Mouse (Mus musculus) neural tube, embryonic 11.5 days (tissue): Measurements from ENCODE around the gene Auts2. TPM values are rescaled to one million over a fixed set of nuclear protein-coding genes. Genes with fewer than 3 reads are reported as not detected.

Source experiments
- ATAC-seq: fragments of 200-750 bp; cut with Nextera tagmentation; 2 replicates; pipeline ENCODE4 v1.8.0; 2017; ENCODE audit warnings: moderate number of reproducible peaks, mild to moderate bottlenecking, moderate TSS enrichment, moderate library complexity; ENCODE audit not compliant: insufficient read depth, low FRiP score, low TSS enrichment
- DNase-seq: peaks from one replicate; pipeline ENCODE4 v3.0.0-alpha.2; 2015; ENCODE audit warnings: low spot score
- H3K27ac ChIP-seq: fragments of 300-500 bp; sonication (generic); 2 replicates; pipeline ENCODE4 v1.5.1; 2014; ENCODE audit warnings: low read depth, mild to moderate bottlenecking, low read length
- H3K27me3 ChIP-seq: fragments of 300-500 bp; sonication (generic); 2 replicates; pipeline ENCODE4 v1.6.1; 2014; ENCODE audit warnings: mild to moderate bottlenecking, low read length, mixed read lengths; ENCODE audit not compliant: control insufficient read depth, insufficient read depth
- H3K36me3 ChIP-seq: fragments of 300-500 bp; sonication (generic); 2 replicates; pipeline ENCODE4 v1.6.1; 2014; ENCODE audit warnings: mild to moderate bottlenecking, low read length, moderate library complexity, mixed read lengths; ENCODE audit not compliant: control insufficient read depth, insufficient read depth
- H3K4me1 ChIP-seq: fragments of 300-500 bp; sonication (generic); 2 replicates; pipeline ENCODE4 v1.6.1; 2014; ENCODE audit warnings: low read length, mixed read lengths; ENCODE audit not compliant: control insufficient read depth, insufficient read depth
- H3K4me2 ChIP-seq: fragments of 300-500 bp; sonication (generic); 2 replicates; pipeline ENCODE4 v1.6.1; 2014; ENCODE audit warnings: low read depth, mild to moderate bottlenecking, moderate library complexity
- H3K4me3 ChIP-seq: fragments of 300-500 bp; sonication (generic); 2 replicates; pipeline ENCODE4 v1.5.1; 2014; ENCODE audit warnings: low read depth, low read length
- H3K9ac ChIP-seq: fragments of 300-500 bp; sonication (generic); 2 replicates; pipeline ENCODE4 v1.6.1; 2014; ENCODE audit warnings: mild to moderate bottlenecking, low read length
- H3K9me3 ChIP-seq: fragments of 300-500 bp; sonication (generic); 2 replicates; pipeline ENCODE4 v1.6.1; 2016; ENCODE audit warnings: low read length; ENCODE audit not compliant: control insufficient read depth
- WGBS: fragments of 180-500 bp; shearing (Covaris S2); extraction: QIAGEN DNeasy Blood & Tissue Kit; methylation state at CpG from one replicate; pipeline ENCODE4 v1.1.7; 2014; 5-methylcytosine and 5-hydroxymethylcytosine counted together
- polyA plus RNA-seq: library from polyadenylated mRNA; unstranded; fragments of >200 nt; fragmentation: Nextera tagmentation; extraction: Ambion mirVana; gene quantifications from 2 replicates; pipeline ENCODE4 v1.2.1, GENCODE M21; 2014

The Auts2 gene
- polyA plus RNA-seq, 1 experiment from 2014 or later: 45.0 TPM

GRCm38 (mm10) chr5:132399486-132399885 lies 143.7 kb downstream of the Auts2 start:
- Histone ChIP-seq H3K4me2 (no peak overlapping the region), H3K4me1 (peaks cover 21% of the 10 kb centered on the region), H3K9ac (no peak overlapping the region), H3K9me3 (no peaks in the 10 kb centered on the region), H3K36me3 (no peaks in the 10 kb centered on the region), H3K27me3 (no peaks in the 10 kb centered on the region), H3K27ac (no peak overlapping the region), H3K4me3 (no peak overlapping the region)
- ATAC-seq: no peak
- DNase-seq: no peak
- WGBS: 40% methylated on average over 4 of the region's 4 CpGs

- WGBS: 94% methylated on average over 3 of the region's 3 CpGs
- Histone ChIP-seq H3K9me3 (no peaks in the 10 kb centered on the region), H3K27me3 (no peaks in the 10 kb centered on the region), H3K27ac (no peak overlapping the region), H3K4me1 (peaks cover 15% of the 10 kb centered on the region; the same call in 1 of the 2 replicates), H3K4me2 (no peak overlapping the region), H3K9ac (no peak overlapping the region), H3K36me3 (no peaks in the 10 kb centered on the region), H3K4me3 (no peak overlapping the region)
- DNase-seq (no peak), ATAC-seq (no peak)
These were observed 147.2 kb downstream of the Auts2 start for GRCm38 (mm10) chr5:132395922-132396321.

DNA sequence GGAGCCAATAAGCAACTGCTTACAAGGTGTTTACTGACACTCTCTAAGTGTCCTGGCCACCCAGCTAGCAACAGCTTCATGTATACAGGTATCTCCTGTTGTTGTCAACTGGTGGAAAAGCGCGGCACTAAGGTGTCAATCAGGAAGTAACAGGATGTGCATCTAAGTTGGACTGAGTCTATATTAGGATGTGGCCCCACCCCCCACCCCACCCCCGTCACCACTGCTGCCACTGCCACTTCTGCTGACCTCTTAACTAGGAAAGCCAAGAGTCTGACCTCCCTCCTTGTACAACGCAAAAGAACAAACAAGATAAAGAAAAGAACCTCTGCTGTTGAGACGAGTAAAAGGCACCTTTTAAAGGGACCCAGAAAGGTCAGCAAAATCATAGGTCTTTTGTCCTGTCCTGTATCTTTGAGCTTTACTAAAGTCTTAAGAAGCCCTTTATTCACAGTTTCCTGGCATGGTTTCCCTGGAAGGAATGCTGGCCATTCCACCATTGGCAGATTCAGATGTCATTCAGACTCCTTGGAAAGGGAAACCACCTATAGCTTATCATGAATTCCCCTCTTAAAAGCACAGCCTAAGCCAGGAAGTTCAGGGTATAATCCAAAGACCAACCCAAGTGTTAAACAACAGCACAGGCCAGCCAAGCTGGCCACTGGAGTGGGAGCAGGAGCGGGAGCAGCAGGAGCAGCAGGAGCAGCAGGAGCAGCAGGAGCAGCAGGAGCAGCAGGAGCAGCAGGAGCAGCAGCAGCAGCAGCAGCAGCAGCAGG lies 148.2 kb downstream of the Auts2 start:
- H3K9ac ChIP-seq: no peak overlapping the region
- WGBS: 59% methylated on average over 6 of the region's 6 CpGs
- no peak overlapping the region for H3K4me3 ChIP-seq
- peaks cover 12% of the 10 kb centered on the region; the same call in 1 of the 2 replicates for H3K4me1 ChIP-seq
- DNase-seq (no peak), ATAC-seq (no peak)
- H3K4me2 ChIP-seq: no peak overlapping the region
- H3K27me3 ChIP-seq: no peaks in the 10 kb centered on the region
- no peak overlapping the region for H3K27ac ChIP-seq
- H3K9me3 ChIP-seq: no peaks in the 10 kb centered on the region
- no peaks in the 10 kb centered on the region for H3K36me3 ChIP-seq

GRCm38 (mm10) chr5:132391831-132392763 lies 151.0 kb downstream of the Auts2 start:
- Histone ChIP-seq H3K36me3 (no peaks in the 10 kb centered on the region), H3K27ac (no peak overlapping the region), H3K4me1 (peaks cover 6% of the 10 kb centered on the region; the same call in 1 of the 2 replicates), H3K4me3 (no peak overlapping the region), H3K9me3 (no peaks in the 10 kb centered on the region), H3K27me3 (no peaks in the 10 kb centered on the region), H3K9ac (no peak overlapping the region), H3K4me2 (no peak overlapping the region)
- DNase-seq: no peak
- WGBS: 56% methylated on average over 14 of the region's 14 CpGs
- ATAC-seq: no peak

- H3K36me3 ChIP-seq: no peaks in the 10 kb centered on the region
- H3K4me3 ChIP-seq: no peak overlapping the region
- WGBS: 83% methylated on average over 5 of the region's 5 CpGs
- DNase-seq: no peak
- H3K4me2 ChIP-seq: no peak overlapping the region
- no peak overlapping the region for H3K9ac ChIP-seq
- no peak overlapping the region for H3K27ac ChIP-seq
- peaks cover 9% of the 10 kb centered on the region; the same call in 1 of the 2 replicates for H3K4me1 ChIP-seq
- no peak for ATAC-seq
- no peaks in the 10 kb centered on the region for H3K27me3 ChIP-seq
- no peaks in the 10 kb centered on the region for H3K9me3 ChIP-seq
These were observed 154.4 kb downstream of the Auts2 start for GRCm38 (mm10) chr5:132388746-132389145.

- Histone ChIP-seq H3K4me2 (no peak overlapping the region), H3K27ac (no peak overlapping the region), H3K9ac (no peak overlapping the region), H3K36me3 (no peaks in the 10 kb centered on the region), H3K27me3 (no peaks in the 10 kb centered on the region), H3K9me3 (no peaks in the 10 kb centered on the region), H3K4me1 (peaks cover 5% of the 10 kb centered on the region), H3K4me3 (no peak overlapping the region)
- ATAC-seq: no peak
- 66% methylated on average over 4 of the region's 4 CpGs for WGBS
- DNase-seq: no peak
These were observed 157.8 kb downstream of the Auts2 start for GRCm38 (mm10) chr5:132385244-132385855.

DNA sequence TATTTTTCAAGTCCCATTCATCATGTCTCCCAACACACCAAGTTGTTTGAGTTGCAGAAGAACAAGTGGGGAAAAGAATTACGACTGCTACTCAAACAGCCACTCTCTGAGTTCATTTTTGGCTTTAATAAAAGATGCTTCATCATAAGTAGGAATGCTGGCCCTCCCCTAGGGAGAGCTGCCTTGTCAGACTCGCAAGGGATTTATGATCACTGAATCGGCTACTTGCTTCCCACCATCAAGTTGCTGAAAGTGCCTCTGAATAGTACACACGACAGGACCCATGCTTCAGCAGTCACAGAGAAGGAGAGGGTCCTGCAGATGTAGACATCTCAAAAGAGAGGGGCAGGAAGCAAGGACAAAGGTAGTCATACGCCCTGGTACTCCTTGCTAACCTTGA lies 162.9 kb downstream of the Auts2 start:
- ATAC-seq (no peak), DNase-seq (no peak)
- Histone ChIP-seq H3K9me3 (no peaks in the 10 kb centered on the region), H3K4me1 (peaks cover 5% of the 10 kb centered on the region), H3K27me3 (no peaks in the 10 kb centered on the region), H3K4me2 (no peak overlapping the region), H3K27ac (no peak overlapping the region), H3K4me3 (no peak overlapping the region), H3K36me3 (no peaks in the 10 kb centered on the region), H3K9ac (no peak overlapping the region)
- WGBS: 44% methylated on average over 5 of the region's 5 CpGs

- ATAC-seq (no peak), DNase-seq (no peak)
- Histone ChIP-seq H3K4me2 (no peak overlapping the region), H3K36me3 (no peaks in the 10 kb centered on the region), H3K9me3 (no peaks in the 10 kb centered on the region), H3K4me1 (peaks cover 2% of the 10 kb centered on the region), H3K27ac (no peak overlapping the region), H3K9ac (no peak overlapping the region), H3K27me3 (no peaks in the 10 kb centered on the region), H3K4me3 (no peak overlapping the region)
- 85% methylated on average over 1 of the region's 1 CpGs for WGBS
These were observed 164.2 kb downstream of the Auts2 start for GRCm38 (mm10) chr5:132378977-132379376.
